Mouse (Mus musculus): ENCODE results near the gene Arhgap27.
A peak's percentile ranks its signal among the peaks of the same experiment; 100 is the strongest.

Arhgap27 gene

GRCm38 (mm10) chr11:103381956-103382613, 18.6 kb upstream of the Arhgap27 start:
- peak; percentile 76 for DNase-seq (ENCODE audit: extremely low read depth, insufficient read length, low spot score)

- no peak for DNase-seq (ENCODE audit: extremely low read depth, insufficient read length, low spot score)
Measured at GRCm38 (mm10) chr11:103381505-103381904, 18.0 kb upstream of the Arhgap27 start.

- no peak for DNase-seq (ENCODE audit: extremely low read depth, insufficient read length, low spot score)
Measured at GRCm38 (mm10) chr11:103380460-103380859, 17.0 kb upstream of the Arhgap27 start.

GRCm38 (mm10) chr11:103378341-103378740, 14.8 kb upstream of the Arhgap27 start:
- no peak for DNase-seq (ENCODE audit: extremely low read depth, insufficient read length, low spot score)

DNA sequence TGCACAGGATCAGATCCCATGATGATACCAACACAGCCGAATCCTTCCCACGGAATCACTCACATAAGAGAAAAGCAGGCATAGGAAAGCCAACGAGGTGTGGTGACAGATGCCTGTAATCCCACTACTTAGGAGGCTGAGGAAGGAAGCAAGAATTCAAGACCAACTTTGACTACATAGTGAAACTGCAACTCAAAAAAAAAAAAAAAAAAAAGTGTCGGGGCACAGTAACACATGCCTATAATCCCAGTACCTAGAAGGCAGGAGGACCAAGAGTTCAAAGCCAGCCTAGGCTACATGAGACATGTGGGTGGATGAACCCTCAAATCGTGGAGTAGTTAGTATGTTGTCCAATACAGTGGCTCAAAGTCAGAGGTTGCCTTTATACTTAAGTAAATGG, 12.3 kb upstream of the Arhgap27 start:
- DNase-seq (ENCODE audit: extremely low read depth, insufficient read length, low spot score) = no peak

DNA sequence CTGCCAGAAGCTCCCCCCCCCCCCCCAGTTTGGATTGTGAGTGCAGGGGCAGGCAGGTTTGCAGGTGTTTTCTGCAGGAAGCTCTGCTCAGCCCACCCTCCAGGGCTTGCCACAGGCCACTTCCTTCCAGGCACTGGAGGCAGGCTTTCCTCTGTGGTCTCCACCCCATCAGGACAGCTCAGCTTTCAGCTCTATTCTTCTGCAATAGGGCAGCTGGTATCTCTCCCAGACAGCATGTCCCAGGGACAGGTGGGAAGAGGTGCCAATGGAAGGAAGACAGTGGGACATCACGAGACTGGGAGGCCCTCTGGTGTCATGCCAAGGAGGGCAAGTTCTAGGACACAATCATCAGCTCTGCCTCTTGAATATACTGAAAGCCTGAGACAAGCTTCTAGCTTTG, 11.8 kb upstream of the Arhgap27 start:
- no peak for DNase-seq (ENCODE audit: extremely low read depth, insufficient read length, low spot score)

DNA sequence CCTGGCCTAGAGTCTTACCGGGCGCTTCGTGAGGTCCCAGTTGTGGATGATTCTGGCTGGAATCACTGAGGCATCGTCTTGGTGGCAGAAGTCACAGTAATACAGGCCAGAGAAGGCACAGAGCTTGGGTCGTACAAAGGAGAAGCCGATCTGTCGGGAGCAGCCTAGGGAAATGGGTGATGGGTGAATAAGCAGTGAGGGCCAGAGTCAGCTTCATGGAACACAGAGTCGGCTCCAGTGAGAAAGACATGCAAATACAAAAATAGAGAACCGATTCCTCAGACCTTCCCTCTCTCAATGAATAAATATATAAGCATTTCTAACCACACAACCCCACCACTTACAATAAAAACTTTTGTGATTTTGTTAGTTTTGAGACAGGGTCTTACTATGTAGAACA, 10.4 kb upstream of the Arhgap27 start:
- no peak for DNase-seq (ENCODE audit: extremely low read depth, insufficient read length, low spot score)

DNA sequence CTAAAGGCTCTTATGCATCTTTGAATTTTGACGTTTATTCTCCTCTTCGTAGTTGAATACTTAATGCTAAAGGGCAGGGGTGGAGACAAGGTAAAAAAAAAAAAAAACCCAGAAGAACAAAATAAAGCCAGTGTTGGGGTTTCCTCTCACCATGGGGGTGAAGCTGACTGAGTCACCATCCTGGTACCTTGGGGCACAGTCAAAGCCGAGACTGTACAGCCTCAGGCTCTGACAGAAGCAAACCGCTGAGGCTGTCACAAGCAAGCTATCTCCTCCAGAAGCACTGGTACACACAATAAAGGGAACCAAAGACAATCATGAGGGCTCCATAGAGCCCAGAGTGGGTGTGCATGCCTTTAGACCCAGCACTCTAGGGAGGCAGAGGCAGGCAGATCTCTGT, 9.1 kb upstream of the Arhgap27 start:
- DNase-seq (ENCODE audit: extremely low read depth, insufficient read length, low spot score) = no peak

DNA sequence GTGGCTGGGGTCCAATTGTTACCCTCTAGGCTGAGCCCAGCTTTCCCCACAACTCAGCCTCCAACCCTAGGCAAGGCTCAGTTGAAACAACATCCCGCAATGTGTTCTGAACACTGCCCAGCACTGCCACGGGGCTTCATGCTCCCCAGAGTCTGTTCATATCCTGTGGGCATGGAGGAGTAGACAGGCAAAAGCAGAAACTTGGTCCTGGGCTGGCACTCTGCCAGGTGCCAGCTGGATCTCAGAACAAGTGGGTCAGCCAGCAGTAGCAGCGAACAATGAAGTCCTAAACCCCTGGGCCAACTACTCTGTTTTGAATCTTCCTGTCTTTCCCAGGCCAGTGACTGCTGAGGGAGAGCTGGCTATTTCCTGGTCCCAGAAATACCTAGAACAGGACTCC, 8.6 kb upstream of the Arhgap27 start:
- DNase-seq (ENCODE audit: extremely low read depth, insufficient read length, low spot score) = no peak

DNA sequence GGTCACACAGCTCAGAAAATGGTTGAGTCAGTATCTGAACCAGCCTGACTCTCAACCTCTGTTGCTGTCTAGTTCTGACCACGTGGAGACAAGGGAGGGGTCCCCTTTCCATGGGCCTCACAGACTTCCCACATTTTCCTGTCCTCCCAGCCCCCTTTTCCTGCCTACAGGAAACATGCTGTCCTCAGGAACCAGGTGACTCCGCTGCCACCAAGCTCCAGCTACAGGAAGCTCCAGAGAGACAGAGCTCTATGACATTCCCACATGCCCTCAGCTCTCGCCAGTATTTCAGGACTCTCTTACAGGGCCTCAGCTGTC, 7.7 kb upstream of the Arhgap27 start:
- DNase-seq (ENCODE audit: extremely low read depth, insufficient read length, low spot score) = no peak

DNA sequence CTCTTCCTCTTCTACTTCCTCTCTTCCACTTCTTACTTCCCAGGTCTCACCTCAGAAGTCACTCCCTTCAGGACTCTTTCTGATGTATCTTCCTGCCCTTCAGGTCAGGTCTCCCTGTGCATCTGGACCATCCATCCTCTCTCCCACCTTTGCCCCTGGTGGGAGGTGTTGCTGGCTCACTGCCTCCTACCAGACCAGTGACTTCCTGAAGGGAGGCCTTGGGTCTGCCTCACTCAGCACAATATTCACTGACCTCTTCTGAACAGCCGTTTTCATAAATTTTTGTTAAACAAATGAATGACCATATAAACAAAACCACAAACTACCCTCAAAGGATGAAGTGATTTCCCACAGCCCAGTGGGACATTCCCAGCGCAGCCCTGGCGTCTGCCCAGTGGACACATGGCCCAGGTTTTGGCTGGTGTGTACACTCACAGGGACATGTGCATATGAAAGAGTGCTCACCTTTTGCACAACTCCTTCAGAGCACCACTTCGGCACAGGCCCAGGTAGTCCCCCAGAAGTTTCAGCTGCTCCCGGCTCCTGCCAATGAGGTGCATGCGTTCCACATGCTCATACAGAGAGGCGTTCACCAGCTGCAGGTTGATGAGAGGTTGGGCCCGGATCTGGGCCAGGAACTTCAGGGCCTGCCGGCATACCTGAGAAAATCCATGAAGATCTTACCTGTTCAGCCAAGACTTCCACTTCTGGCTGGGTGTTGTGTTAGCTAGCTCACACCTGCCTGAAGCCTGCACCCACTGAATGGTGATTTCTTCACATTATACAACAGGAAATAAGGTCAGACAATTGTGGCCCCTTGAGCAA, 7.1 kb upstream of the Arhgap27 start:
- no peak for DNase-seq (ENCODE audit: extremely low read depth, insufficient read length, low spot score)

DNA sequence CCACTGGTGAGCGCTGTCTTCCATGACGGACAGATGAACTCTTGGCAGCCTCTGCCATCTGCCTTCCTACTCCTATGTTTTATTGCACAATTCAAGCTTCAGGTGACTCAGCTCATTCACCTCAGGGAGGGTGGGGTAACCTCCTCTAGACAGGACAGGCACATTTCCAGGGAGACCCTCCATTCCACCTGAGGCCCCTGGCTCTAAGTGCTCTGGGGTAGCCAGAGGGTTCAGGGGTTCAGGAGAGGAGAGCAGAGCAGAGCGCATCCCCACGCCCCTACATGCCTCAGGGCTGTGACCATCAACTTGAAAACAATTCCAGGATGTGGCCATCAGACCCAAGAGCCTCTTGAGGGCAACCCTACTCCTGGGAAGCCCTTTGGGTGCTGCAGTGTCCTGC, 2.0 kb upstream of the Arhgap27 start:
- no peak for DNase-seq (ENCODE audit: extremely low read depth, insufficient read length, low spot score)

- no peak for DNase-seq (ENCODE audit: extremely low read depth, insufficient read length, low spot score)
Measured at GRCm38 (mm10) chr11:103365022-103365421, 1.5 kb upstream of the Arhgap27 start.

DNA sequence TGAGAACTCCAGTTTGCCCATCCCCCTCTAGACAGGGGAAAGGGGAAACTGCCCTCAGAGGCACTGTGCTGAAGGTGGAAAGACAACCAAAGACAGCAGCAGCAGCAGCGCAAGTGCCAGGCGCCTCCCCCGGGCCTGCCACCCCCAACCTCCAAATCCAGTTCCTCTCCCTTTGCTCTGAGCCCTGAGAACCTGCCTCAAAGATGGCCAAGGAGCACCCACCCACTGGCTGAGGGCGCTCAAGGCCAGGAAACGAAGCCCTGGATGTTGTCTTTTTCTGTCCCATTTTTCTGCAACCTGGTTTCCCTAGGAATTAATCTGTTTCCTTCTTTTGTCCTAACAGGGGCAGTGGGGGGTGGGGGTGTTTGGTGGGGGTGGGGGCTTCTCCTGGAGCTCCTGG, 843 bp upstream of the Arhgap27 start:
- DNase-seq (ENCODE audit: extremely low read depth, insufficient read length, low spot score) = no peak

DNA sequence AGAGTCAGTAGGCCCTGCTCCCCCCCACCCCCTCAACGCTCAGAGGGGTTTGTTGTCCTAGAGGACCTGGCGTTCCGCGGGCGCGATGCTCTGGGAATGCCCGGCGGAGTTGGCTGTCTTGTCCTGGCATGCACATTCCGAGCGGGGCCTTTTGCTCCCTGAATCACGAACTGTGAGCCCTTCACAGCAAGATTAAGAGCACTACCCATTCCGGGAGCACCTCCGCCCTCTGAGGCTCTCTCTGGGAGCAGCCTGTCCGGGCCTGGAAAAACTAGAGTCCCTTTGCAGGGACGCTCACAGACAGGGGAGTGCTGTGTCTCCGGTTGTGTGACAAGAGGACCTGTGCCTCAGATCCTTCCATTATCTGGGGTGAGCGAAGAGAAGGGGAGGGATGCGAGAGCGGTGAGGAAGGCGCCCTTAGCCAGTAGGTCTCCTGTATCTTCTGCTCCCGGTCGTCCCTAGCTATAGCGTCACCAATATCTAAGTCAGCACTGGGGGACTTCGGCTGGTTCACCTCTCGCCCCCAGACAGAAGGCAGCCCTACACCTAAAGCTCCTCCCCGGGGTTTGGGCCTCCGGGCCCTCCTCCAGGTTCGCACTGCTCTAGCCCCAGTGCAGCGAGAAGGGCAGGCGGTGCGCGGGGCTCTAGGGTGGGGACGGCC, 841 bp downstream of the Arhgap27 start:
- DNase-seq (ENCODE audit: extremely low read depth, insufficient read length, low spot score) = no peak

DNA sequence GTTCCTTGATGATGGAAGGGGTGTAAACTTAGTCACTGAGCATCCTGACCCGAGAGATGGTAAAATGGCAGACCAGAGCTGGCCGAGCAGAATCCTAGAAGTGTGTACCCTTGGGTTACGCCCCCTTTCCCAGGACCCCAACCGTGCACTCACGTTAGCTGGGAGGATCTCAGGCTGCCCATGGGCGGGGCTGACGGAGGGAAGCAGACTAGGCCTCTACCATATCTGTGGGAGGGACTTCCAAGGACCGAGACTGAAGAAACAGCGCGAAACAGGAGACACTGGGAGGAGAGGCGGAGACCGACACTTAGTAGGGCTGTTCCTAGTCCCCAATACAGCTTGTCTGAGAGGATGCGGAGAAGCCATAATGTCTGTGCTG, 1.4 kb downstream of the Arhgap27 start:
- DNase-seq (ENCODE audit: extremely low read depth, insufficient read length, low spot score) = no peak

DNA sequence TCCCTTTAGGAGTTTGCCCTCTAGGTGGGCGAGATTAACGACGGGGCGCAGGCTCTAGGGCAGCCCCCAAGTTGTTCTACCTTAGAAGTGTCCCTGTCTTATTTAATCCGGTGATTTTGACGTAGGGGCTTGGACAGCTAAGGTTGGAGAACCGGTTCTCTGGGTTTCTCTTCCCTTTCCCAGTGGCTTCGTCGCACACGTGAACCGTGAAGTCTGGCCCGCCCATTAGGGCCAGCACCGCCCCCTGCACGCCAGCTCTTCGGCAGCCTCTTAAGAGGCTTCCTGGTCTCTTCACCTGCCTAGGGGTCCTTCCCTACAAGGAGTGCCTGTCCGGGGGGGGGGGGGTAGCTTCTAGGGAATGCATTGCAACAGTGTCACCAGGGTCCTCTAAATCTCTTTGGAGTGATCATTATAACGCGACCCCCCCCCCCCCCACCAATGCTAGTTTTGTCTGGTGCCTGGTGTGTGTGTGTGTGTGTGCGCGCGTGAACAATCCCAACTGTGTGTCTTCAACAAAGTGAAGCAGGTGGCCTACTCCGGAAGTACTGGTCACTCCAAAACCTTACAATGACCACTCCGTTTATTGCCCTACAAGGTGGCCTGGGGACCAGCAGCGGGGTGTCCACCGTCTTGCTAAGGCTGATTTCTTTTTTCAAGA, 2.0 kb downstream of the Arhgap27 start:
- DNase-seq (ENCODE audit: extremely low read depth, insufficient read length, low spot score) = no peak

DNA sequence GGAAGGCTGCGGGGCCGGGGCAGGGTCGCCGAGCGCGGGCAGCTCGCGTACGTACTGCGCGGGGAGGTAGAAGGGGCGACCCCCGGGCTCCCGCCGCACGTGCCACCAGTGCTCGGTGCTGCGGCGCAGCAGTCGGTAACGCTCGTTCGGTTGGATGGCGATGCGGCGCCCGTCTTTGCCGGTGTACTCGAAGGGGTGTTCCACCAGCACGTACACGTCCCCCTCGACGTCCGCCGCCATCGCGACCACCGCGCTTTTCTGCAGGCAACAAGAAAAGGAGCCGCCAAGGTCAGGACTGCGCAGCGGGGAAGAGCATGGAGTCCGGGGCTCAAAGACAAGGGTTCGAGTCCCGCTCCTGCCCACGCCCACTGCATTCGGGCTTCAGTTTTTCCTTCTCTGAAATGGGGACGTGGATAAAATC, 2.8 kb downstream of the Arhgap27 start:
- DNase-seq (ENCODE audit: extremely low read depth, insufficient read length, low spot score) = no peak

DNA sequence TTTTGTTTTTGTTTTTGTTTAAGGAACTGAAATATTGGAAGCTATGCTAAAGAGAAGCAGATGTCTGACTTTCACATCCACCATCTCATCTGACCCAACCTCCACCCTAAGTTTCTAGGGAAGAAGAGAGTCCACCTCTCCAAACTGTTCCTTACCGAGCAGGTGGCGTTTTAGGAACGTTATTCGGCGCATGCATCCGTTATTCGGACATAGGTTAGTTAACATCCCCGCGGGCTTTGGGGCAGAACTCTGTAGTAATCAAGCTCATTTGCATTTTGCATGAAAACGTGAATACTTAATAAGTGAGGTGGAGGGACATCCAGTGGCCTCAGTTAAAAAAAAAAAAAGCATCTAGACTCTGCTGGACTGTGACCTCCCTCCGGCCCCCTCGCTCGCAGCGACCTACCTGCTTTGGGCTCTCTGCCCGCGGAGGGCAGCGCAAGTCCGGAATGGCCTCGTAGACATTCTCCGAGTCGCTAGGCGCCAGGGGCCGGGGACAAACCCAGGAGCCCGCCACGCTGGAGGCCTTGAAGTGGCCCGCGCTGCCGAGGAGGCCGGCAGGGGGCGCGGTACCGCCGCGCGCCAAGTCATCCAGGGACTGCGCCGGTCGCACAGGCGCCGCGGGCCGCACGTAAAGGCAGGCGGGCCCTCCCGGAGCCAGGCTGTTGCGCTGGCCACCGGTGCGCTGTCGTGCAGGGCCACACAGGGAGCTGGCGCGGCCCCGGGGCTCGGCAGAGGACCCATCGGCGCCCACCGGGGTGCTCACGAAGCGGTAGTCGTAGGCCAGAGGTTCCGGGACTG, 3.5 kb downstream of the Arhgap27 start:
- no peak for DNase-seq (ENCODE audit: extremely low read depth, insufficient read length, low spot score)

- DNase-seq (ENCODE audit: extremely low read depth, insufficient read length, low spot score) = peak; percentile 61
Measured at GRCm38 (mm10) chr11:103359122-103359521, 4.4 kb downstream of the Arhgap27 start.

GRCm38 (mm10) chr11:103358316-103358715, 5.2 kb downstream of the Arhgap27 start:
- DNase-seq (ENCODE audit: extremely low read depth, insufficient read length, low spot score) = no peak

All from 3134 (cell line).